Mouse (Mus musculus): ENCODE measurements around the gene Mtrr. TPM values are rescaled to one million over a fixed set of nuclear protein-coding genes. Genes with fewer than 3 reads are reported as not detected.

The Mtrr gene
- polyA plus RNA-seq, 1 experiment: 9.0 TPM

- H3K27ac ChIP-seq (ENCODE audit: control insufficient read depth, insufficient read depth, low read depth, low read length): peak overlapping the region; percentile 90
- H3K27me3 ChIP-seq (ENCODE audit: control insufficient read depth, insufficient read depth, low read length): no peaks in the 10 kb centered on the region
- TF ChIP-seq POLR2A (IDR thresholded peaks at IDR 0.05; ENCODE audit: control insufficient read depth, low read depth, low read length) (no peak), CTCF (IDR thresholded peaks at IDR 0.05; ENCODE audit: control insufficient read depth, insufficient read depth, insufficient replicate concordance, low read depth, low read length) (no peak)
- H3K4me3 ChIP-seq (ENCODE audit: control insufficient read depth, low read depth, low read length): peak overlapping the region; percentile 94
- peaks cover 1% of the 10 kb centered on the region for H3K36me3 ChIP-seq (ENCODE audit: control insufficient read depth, insufficient read depth, low read length)
- no peaks in the 10 kb centered on the region; the same call in 1 of the 2 replicates for H3K4me1 ChIP-seq (ENCODE audit: control insufficient read depth, insufficient read depth, low read length)
Observed at GRCm38 (mm10) chr13:68581086-68581740, 736 bp downstream of the Mtrr start.

GRCm38 (mm10) chr13:68577945-68578344 lies 4.0 kb downstream of the Mtrr start:
- TF ChIP-seq POLR2A (IDR thresholded peaks at IDR 0.05; ENCODE audit: control insufficient read depth, low read depth, low read length): no peak
- TF ChIP-seq CTCF (IDR thresholded peaks at IDR 0.05; ENCODE audit: control insufficient read depth, insufficient read depth, insufficient replicate concordance, low read depth, low read length): no peak
- no peaks in the 10 kb centered on the region; the same call in 1 of the 2 replicates for H3K4me1 ChIP-seq (ENCODE audit: control insufficient read depth, insufficient read depth, low read length)
- peak overlapping the region; percentile 32 for H3K27ac ChIP-seq (ENCODE audit: control insufficient read depth, insufficient read depth, low read depth, low read length)
- H3K36me3 ChIP-seq (ENCODE audit: control insufficient read depth, insufficient read depth, low read length): peaks cover 3% of the 10 kb centered on the region
- H3K4me3 ChIP-seq (ENCODE audit: control insufficient read depth, low read depth, low read length): no peak overlapping the region
- H3K27me3 ChIP-seq (ENCODE audit: control insufficient read depth, insufficient read depth, low read length): no peaks in the 10 kb centered on the region

GRCm38 (mm10) chr13:68574398-68574797 lies 7.6 kb downstream of the Mtrr start:
- H3K4me3 ChIP-seq (ENCODE audit: control insufficient read depth, low read depth, low read length): no peak overlapping the region
- H3K4me1 ChIP-seq (ENCODE audit: control insufficient read depth, insufficient read depth, low read length): no peaks in the 10 kb centered on the region
- H3K27me3 ChIP-seq (ENCODE audit: control insufficient read depth, insufficient read depth, low read length): no peaks in the 10 kb centered on the region
- peaks cover 3% of the 10 kb centered on the region for H3K36me3 ChIP-seq (ENCODE audit: control insufficient read depth, insufficient read depth, low read length)
- no peak overlapping the region for H3K27ac ChIP-seq (ENCODE audit: control insufficient read depth, insufficient read depth, low read depth, low read length)
- TF ChIP-seq POLR2A (IDR thresholded peaks at IDR 0.05; ENCODE audit: control insufficient read depth, low read depth, low read length) (no peak), CTCF (IDR thresholded peaks at IDR 0.05; ENCODE audit: control insufficient read depth, insufficient read depth, insufficient replicate concordance, low read depth, low read length) (no peak)

GRCm38 (mm10) chr13:68572966-68573913 lies 8.7 kb downstream of the Mtrr start:
- Histone ChIP-seq H3K4me3 (ENCODE audit: control insufficient read depth, low read depth, low read length) (no peak overlapping the region), H3K27ac (ENCODE audit: control insufficient read depth, insufficient read depth, low read depth, low read length) (no peak overlapping the region; the same call in 1 of the 2 replicates), H3K36me3 (ENCODE audit: control insufficient read depth, insufficient read depth, low read length) (peaks cover 4% of the 10 kb centered on the region)

GRCm38 (mm10) chr13:68572247-68572646 lies 9.7 kb downstream of the Mtrr start:
- TF ChIP-seq POLR2A (IDR thresholded peaks at IDR 0.05; ENCODE audit: control insufficient read depth, low read depth, low read length) (no peak), CTCF (IDR thresholded peaks at IDR 0.05; ENCODE audit: control insufficient read depth, insufficient read depth, insufficient replicate concordance, low read depth, low read length) (no peak)
- Histone ChIP-seq H3K4me1 (ENCODE audit: control insufficient read depth, insufficient read depth, low read length) (no peaks in the 10 kb centered on the region), H3K27me3 (ENCODE audit: control insufficient read depth, insufficient read depth, low read length) (no peaks in the 10 kb centered on the region), H3K36me3 (ENCODE audit: control insufficient read depth, insufficient read depth, low read length) (peaks cover 4% of the 10 kb centered on the region), H3K4me3 (ENCODE audit: control insufficient read depth, low read depth, low read length) (no peak overlapping the region), H3K27ac (ENCODE audit: control insufficient read depth, insufficient read depth, low read depth, low read length) (no peak overlapping the region)

More at GRCm38 (mm10) chr13:68572966-68573913, 8.7 kb downstream of the Mtrr start:
- TF ChIP-seq POLR2A (IDR thresholded peaks at IDR 0.05; ENCODE audit: control insufficient read depth, low read depth, low read length): no peak
- no peak for TF ChIP-seq CTCF (IDR thresholded peaks at IDR 0.05; ENCODE audit: control insufficient read depth, insufficient read depth, insufficient replicate concordance, low read depth, low read length)
- Histone ChIP-seq H3K4me1 (ENCODE audit: control insufficient read depth, insufficient read depth, low read length) (no peaks in the 10 kb centered on the region), H3K27me3 (ENCODE audit: control insufficient read depth, insufficient read depth, low read length) (no peaks in the 10 kb centered on the region)

GRCm38 (mm10) chr13:68569589-68570336 lies 12.2 kb downstream of the Mtrr start:
- Histone ChIP-seq H3K4me1 (ENCODE audit: control insufficient read depth, insufficient read depth, low read length) (no peaks in the 10 kb centered on the region), H3K4me3 (ENCODE audit: control insufficient read depth, low read depth, low read length) (no peak overlapping the region), H3K36me3 (ENCODE audit: control insufficient read depth, insufficient read depth, low read length) (peaks cover 4% of the 10 kb centered on the region), H3K27ac (ENCODE audit: control insufficient read depth, insufficient read depth, low read depth, low read length) (no peak overlapping the region), H3K27me3 (ENCODE audit: control insufficient read depth, insufficient read depth, low read length) (no peaks in the 10 kb centered on the region)
- TF ChIP-seq CTCF (IDR thresholded peaks at IDR 0.05; ENCODE audit: control insufficient read depth, insufficient read depth, insufficient replicate concordance, low read depth, low read length): no peak
- no peak for TF ChIP-seq POLR2A (IDR thresholded peaks at IDR 0.05; ENCODE audit: control insufficient read depth, low read depth, low read length)

All from testis, adult 2 months (tissue).